Mouse (Mus musculus) C3H10T1/2 (cell line): ENCODE data around the gene Cphx1. TPM values are rescaled to one million over a fixed set of nuclear protein-coding genes. Genes with fewer than 3 reads are reported as not detected.

Experiments
- polyA plus RNA-seq, 2 experiments: library from polyadenylated mRNA; unstranded; fragments of >200 nt; fragmentation: generic; extraction: Trizol; gene quantifications; one replicate each; pipeline ENCODE4 v1.2.1; 2012; ENCODE audit warnings: missing spikeins in 2 of 2

The Cphx1 gene
- not detected for polyA plus RNA-seq

GRCm38 (mm10) chr14:25938004-25938403 is at the start of gene Cphx1:
Cphx1 (plus strand) TSS chr14:25938304.

DNA sequence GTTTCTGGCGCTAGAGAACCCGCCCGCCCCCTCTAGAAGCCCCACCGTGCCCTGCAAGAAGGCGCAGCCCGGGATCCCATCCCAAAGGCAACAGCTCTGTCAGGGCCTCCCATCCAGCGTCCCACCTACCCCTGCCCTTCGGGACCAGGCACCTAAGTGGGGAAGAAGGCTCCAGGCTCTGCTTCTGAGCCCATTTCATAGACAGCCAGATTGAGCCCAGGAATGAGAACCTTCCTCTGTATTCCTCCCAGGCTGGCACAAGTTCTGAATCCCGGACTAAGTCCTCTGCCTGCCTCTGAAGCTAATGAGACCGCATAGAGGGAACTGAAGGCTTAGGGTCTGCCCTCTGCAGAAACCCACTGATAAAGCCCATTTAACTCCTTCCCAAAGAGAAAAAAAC is 35.1 kb upstream of the Cphx1 start, which contains the start of gene Plac9a:
Gene Plac9a, minus strand, starts transcription at position 101 of the 400 bp plus-strand sequence.

GRCm38 (mm10) chr14:25927562-25927881 is 10.6 kb upstream of the Cphx1 start, which contains the start of gene Tmem254a:
Tmem254a (minus strand) TSS chr14:25927672.

DNA sequence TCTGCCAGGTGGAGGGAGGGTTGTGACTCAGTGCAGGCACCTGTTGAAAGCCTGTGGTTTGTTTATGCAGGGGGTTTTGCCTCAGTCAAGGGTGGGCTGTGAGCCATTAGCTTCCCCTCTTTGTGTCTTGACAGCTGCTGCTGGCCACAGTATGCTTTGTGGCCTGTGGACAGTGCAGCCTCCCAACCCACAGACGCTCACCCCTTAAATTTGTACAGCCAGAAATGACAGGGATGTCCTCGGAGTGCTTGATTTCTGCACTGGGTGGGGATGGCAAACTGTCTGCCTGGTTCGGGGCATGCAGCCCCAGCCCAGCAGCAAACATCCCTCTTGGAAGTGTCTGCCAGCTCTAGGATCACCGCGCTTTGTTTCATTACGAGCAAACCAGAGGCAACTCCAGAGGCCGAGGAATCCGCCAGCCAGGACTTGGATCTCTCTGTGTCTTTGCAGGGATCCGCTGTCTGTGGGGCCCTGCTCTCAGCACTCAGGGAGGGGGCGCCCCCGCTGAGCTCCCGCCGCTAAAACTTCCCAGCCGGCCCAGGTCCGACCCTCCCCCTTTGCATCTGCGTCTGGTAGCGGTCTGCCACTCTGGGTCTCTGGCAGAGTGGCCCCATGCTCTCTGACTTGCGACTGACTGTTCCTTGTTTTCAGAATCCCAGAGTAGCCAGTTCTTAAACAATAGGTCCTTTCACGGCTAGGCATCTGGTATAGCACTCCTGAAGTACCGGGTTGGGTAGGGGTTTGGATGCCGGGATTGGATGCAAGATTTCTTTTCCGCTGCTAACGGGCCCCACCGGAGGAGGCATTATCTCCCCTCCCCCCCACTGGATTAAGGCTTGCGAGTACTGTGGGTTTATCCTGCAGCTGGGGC is 40.5 kb downstream of the Cphx1 start, which contains the start of gene Duxbl1:
Gene Duxbl1, plus strand, starts transcription at position 207 of the 871 bp plus-strand sequence.

Other genes starting within 250 kb of the Cphx1 start
- 10 to 100 TPM; 18.3 to 22.8 TPM for gene Ppif, start 244.2 kb upstream of the Cphx1 start, polyA plus RNA-seq
- gene Zcchc24, start 169.3 kb upstream of the Cphx1 start, polyA plus RNA-seq: 10 to 100 TPM in 1 of 2 experiments, 1 to 10 TPM in 1; 5.2 to 69.0 TPM
- 10 to 100 TPM; 25.6 to 35.8 TPM for gene Anxa11, start 96.1 kb upstream of the Cphx1 start, polyA plus RNA-seq
- under 1 TPM; 0.08 to 0.25 TPM for gene Plac9a, start 35.2 kb upstream of the Cphx1 start, polyA plus RNA-seq
- 1 to 10 TPM in 1 of 2 experiments, under 1 TPM in 1; 0.69 to 1.0 TPM for gene Tmem254a, start 10.6 kb upstream of the Cphx1 start, polyA plus RNA-seq
- not detected for gene Duxbl1, start 40.3 kb downstream of the Cphx1 start, polyA plus RNA-seq
- gene Gm9780, start 104.4 kb downstream of the Cphx1 start, polyA plus RNA-seq: 1 to 10 TPM in 1 of 2 experiments, under 1 TPM in 1; 0.20 to 4.1 TPM
- 1 to 10 TPM; 4.9 to 5.2 TPM for gene Tmem254c, start 129.1 kb downstream of the Cphx1 start, polyA plus RNA-seq
- gene Cphx2, start 143.2 kb downstream of the Cphx1 start, polyA plus RNA-seq: not detected
- gene Cphx3, start 144.0 kb downstream of the Cphx1 start, polyA plus RNA-seq: not detected
- gene Duxbl2, start 180.0 kb downstream of the Cphx1 start, polyA plus RNA-seq: not detected
- 1 to 10 TPM; 1.2 to 5.0 TPM for gene Plac9b, start 244.2 kb downstream of the Cphx1 start, polyA plus RNA-seq